Mouse (Mus musculus) heart, embryonic 14.5 days (tissue): ENCODE measurements around the gene Eva1b. TPM values are rescaled to one million over a fixed set of nuclear protein-coding genes. Genes with fewer than 3 reads are reported as not detected.
A peak's percentile ranks its signal among the peaks of the same experiment; 100 is the strongest.

ENCODE experiments used
- ATAC-seq: fragments of 200-750 bp; cut with Nextera tagmentation; 2 replicates; pipeline ENCODE4 v1.8.0; 2017; ENCODE audit warnings: low read depth, moderate TSS enrichment; ENCODE audit not compliant: insufficient number of reproducible peaks, insufficient read depth, low FRiP score
- H3K27ac ChIP-seq, 2 experiments: fragments of 200-500 bp in 1 of 2; fragments of 300-500 bp in 1 of 2; sonication (generic) in 1 of 2; replicated peaks in 1 of 2; 2 replicates each; pipeline ENCODE4 v1.5.1; 2012 to 2014; ENCODE audit warnings: low read depth in 2 of 2, low read length in 2 of 2, control low read depth in 1 of 2, mild to moderate bottlenecking in 1 of 2, mixed read lengths in 1 of 2; ENCODE audit not compliant: control insufficient read depth in 1 of 2, insufficient read depth in 1 of 2
- H3K27me3 ChIP-seq: fragments of 300-500 bp; sonication (generic); 2 replicates; pipeline ENCODE4 v1.6.1; 2014; ENCODE audit warnings: mild to moderate bottlenecking, low read length, control low read depth; ENCODE audit not compliant: control insufficient read depth, insufficient read depth
- H3K36me3 ChIP-seq: fragments of 300-500 bp; sonication (generic); 2 replicates; pipeline ENCODE4 v1.6.1; 2014; ENCODE audit warnings: mild to moderate bottlenecking, control low read depth, low read length, mixed read lengths; ENCODE audit not compliant: control insufficient read depth, insufficient read depth
- H3K4me1 ChIP-seq, 2 experiments: fragments of 200-500 bp in 1 of 2; fragments of 300-500 bp in 1 of 2; sonication (generic) in 1 of 2; 2 replicates each; pipeline ENCODE4 v1.6.1; 2012 to 2014; ENCODE audit warnings: low read length in 2 of 2, control low read depth in 1 of 2, mixed read lengths in 1 of 2; ENCODE audit not compliant: control insufficient read depth in 2 of 2, insufficient read depth in 2 of 2
- H3K4me2 ChIP-seq: fragments of 300-500 bp; sonication (generic); 2 replicates; pipeline ENCODE4 v1.6.1; 2014; ENCODE audit warnings: mild to moderate bottlenecking, low read length
- H3K4me3 ChIP-seq, 2 experiments: fragments of 200-500 bp in 1 of 2; fragments of 300-500 bp in 1 of 2; sonication (generic) in 1 of 2; 2 replicates each; pipeline ENCODE4 v1.5.1; 2012 to 2014; ENCODE audit warnings: low read length in 2 of 2, mild to moderate bottlenecking in 2 of 2, control low read depth in 1 of 2, low read depth in 1 of 2, moderate library complexity in 1 of 2; ENCODE audit not compliant: control insufficient read depth in 1 of 2, insufficient read depth in 1 of 2
- H3K9ac ChIP-seq: fragments of 300-500 bp; sonication (generic); 2 replicates; pipeline ENCODE4 v1.6.1; 2014; ENCODE audit warnings: mild to moderate bottlenecking, low read length
- H3K9me3 ChIP-seq: fragments of 300-500 bp; sonication (generic); 2 replicates; pipeline ENCODE4 v1.6.1; 2016; ENCODE audit warnings: low read length, control low read depth; ENCODE audit not compliant: control insufficient read depth
- WGBS: fragments of 180-500 bp; shearing (Covaris S2); extraction: QIAGEN DNeasy Blood & Tissue Kit; methylation state at CpG from one replicate; pipeline ENCODE4 v1.1.7; 2014; 5-methylcytosine and 5-hydroxymethylcytosine counted together
- polyA plus RNA-seq: library from polyadenylated mRNA; unstranded; fragments of >200 nt; fragmentation: Nextera tagmentation; extraction: Ambion mirVana; gene quantifications from 2 replicates; pipeline ENCODE4 v1.2.1, GENCODE M21; 2014

Eva1b gene
- polyA plus RNA-seq, 1 experiment from 2014 or later = 33.9 TPM

- Histone ChIP-seq H3K4me2 (no peak overlapping the region), H3K9me3 (peaks cover 7% of the 10 kb centered on the region; the same call in 1 of the 2 replicates), H3K36me3 (peaks cover 34% of the 10 kb centered on the region), H3K27ac (no peak overlapping the region), H3K27me3 (no peaks in the 10 kb centered on the region), H3K4me3 (no peak overlapping the region), H3K9ac (no peak overlapping the region), H3K4me1 (peaks cover 4 to 12% of the 10 kb centered on the region in 2 experiments; a peak in 3 of 4 replicates)
- WGBS = 88% methylated on average over 5 of the region's 5 CpGs
- no peak for ATAC-seq
Measured at GRCm38 (mm10) chr4:126120052-126120451, 27.5 kb upstream of the Eva1b start.

- Histone ChIP-seq H3K9me3 (peaks cover 7% of the 10 kb centered on the region; the same call in 1 of the 2 replicates), H3K4me1 (peaks cover 4 to 12% of the 10 kb centered on the region in 2 experiments; a peak in 3 of 4 replicates), H3K4me2 (no peak overlapping the region), H3K27me3 (no peaks in the 10 kb centered on the region), H3K4me3 (no peak overlapping the region), H3K36me3 (peaks cover 39% of the 10 kb centered on the region), H3K27ac (no peak overlapping the region), H3K9ac (no peak overlapping the region)
- ATAC-seq = no peak
- 91% methylated on average over 2 of the region's 2 CpGs for WGBS
Measured at GRCm38 (mm10) chr4:126120506-126120905, 27.0 kb upstream of the Eva1b start.

DNA sequence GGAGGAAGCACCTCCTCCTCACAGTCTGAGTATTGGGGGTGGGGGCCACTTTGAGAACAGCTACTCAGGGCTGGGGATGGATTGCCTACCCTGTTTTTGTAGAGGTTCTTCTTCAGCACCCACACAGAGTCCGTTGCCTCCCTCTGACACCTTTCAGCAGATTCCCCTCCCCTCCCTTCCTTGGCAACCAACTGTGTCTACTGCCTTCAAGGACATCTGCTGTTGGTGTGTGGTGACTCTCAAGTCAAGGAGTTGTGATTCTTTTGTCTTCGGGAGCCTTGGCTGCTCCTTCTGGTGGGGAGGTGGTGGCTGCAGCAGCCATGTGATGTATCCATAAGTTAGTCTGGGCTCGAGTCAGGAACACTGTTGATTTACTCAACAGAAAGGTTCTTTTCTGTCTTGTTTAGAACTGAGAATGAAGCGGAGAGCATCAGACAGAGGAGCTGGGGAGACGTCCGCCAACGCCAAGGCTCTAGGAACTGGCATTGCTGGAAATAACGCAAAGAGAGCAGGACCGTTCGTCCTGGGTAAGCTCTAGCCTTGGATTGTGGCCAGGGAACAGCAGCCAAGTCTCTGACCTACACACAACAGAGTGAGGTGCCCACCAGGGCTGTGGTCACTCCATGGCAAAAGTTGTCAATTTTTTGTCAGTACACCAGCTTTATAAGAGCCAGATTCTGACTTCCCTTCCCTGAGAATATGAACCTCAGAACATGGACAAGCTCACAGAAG is 24.1 kb upstream of the Eva1b start:
- Histone ChIP-seq H3K36me3 (peaks cover 59% of the 10 kb centered on the region), H3K9me3 (peaks cover 7% of the 10 kb centered on the region; the same call in 1 of the 2 replicates), H3K27ac (no peak overlapping the region), H3K9ac (no peak overlapping the region; the same call in 1 of the 2 replicates), H3K4me2 (no peak overlapping the region), H3K27me3 (no peaks in the 10 kb centered on the region), H3K4me3 (no peak overlapping the region), H3K4me1 (peaks cover 4 to 6% of the 10 kb centered on the region in 2 experiments; a peak in 3 of 4 replicates)
- ATAC-seq = no peak
- WGBS = 66% methylated on average over 10 of the region's 10 CpGs

DNA sequence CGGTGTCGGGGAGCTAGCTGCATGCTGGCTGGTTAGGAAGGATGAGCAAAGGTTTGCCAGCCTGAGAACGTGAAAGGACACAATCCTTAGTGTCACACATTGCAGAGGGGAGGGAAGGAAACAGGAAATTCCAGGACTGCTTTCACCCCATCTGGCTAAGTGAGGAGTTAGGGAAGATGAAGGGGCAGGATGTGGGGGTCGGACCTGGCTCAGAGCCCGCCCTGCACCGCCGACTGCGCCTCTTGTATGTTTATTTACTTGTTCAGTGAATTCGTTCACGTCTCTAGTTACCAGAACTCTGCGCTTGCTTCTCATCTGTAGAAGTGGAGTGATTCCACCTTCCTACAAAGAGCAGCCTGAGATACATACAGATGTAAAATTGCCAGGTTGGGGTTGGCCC is 17.0 kb upstream of the Eva1b start:
- Histone ChIP-seq H3K9ac (no peak overlapping the region), H3K4me2 (0 out of 2 replicates have a peak overlapping the region, but pooled peaks have one; percentile 6), H3K9me3 (no peaks in the 10 kb centered on the region), H3K36me3 (peaks cover 74% of the 10 kb centered on the region), H3K27ac (peak overlapping the region; percentile 23 to 69), H3K27me3 (no peaks in the 10 kb centered on the region), H3K4me3 (no peak overlapping the region), H3K4me1 (peaks cover 17 to 23% of the 10 kb centered on the region in 2 experiments; a peak in 3 of 4 replicates)
- WGBS = 67% methylated on average over 11 of the region's 11 CpGs
- no peak for ATAC-seq

DNA sequence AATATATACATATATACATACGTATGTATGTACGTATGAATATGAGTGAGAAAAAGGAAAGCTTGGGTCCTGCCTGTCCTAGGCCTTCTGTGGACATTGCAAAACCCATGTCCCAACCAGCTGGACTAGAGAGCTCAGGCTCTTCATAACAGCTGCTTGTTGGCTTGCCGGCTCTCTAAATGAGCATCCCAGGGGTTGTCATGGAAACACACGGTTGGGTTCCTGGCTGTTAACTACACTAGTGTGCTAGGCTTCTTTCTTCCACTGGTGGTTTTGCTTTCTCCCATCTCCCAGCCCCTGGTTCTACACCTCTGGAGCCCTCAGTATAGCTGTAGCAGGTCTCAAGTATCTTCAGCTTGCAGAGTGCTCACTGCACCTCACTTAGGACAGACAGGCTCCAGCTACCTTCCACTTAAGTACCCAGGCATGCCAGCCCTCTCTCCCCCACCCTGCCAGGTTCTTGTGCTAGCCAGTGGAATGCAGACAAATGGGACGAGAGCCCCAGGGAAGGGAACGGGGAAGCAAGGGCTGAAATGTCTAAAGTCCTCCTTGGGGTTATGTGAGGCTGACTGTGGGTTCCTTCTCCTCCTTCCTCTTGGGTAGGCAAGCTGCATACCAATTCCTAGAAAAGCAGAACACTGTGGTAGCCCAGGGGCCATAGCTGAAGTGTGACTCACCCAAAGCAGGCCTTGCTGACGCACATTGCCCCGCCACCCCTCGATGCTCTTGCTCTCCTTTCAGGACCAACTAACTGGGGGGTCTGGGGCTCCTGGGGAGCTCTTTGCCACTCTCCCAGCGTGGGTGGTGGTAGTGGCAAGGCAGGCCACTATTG is 16.0 kb upstream of the Eva1b start:
- Histone ChIP-seq H3K4me2 (no peak overlapping the region), H3K27ac (peak overlapping the region in 1 of 2 experiments; percentile 28; a peak in 1 of 4 replicates), H3K9me3 (no peaks in the 10 kb centered on the region), H3K36me3 (peaks cover 74% of the 10 kb centered on the region), H3K27me3 (no peaks in the 10 kb centered on the region), H3K4me1 (peaks cover 17 to 23% of the 10 kb centered on the region in 2 experiments; a peak in 3 of 4 replicates), H3K4me3 (no peak overlapping the region), H3K9ac (no peak overlapping the region)
- ATAC-seq = no peak; the same call in 1 of the 2 replicates
- WGBS = 49% methylated on average over 10 of the region's 10 CpGs

DNA sequence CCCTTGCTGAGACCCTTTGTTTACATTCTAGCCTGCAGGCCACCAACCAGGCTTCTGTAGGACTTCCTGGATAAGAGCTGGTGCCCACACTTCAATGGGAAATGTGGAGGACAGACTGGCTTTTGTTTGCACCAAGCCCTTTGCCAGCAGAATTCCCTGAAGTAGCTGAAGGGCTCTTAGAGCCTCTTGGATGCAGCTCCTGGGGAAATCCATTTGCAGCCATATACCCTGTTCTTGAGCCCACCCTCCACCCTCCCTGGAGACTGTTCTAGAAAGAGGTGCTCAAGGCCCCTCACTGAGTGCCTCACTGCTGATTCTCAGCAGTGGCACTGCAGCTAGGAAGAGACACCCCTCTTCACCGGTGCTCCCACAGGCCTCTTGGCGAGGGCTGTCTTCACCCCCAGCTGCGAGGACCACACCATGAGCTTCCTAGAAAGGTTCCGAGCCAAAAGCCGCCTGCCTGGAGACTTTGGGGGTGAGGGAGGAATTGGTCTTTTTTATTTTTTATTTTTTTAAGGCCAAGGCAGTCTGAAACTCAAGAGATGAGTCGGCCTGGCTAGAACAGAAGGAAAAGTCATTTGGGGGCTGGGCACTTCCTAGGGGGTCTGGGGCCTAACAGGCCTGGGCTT is 14.8 kb upstream of the Eva1b start:
- H3K27me3 ChIP-seq = no peaks in the 10 kb centered on the region
- peaks cover 75% of the 10 kb centered on the region for H3K36me3 ChIP-seq
- H3K4me2 ChIP-seq = no peak overlapping the region
- ATAC-seq = no peak
- H3K27ac ChIP-seq = 0 out of 4 replicates have a peak overlapping the region, but pooled peaks of 1 of the 2 experiments have one; percentile 7
- H3K4me1 ChIP-seq = peaks cover 17 to 23% of the 10 kb centered on the region in 2 experiments; a peak in 3 of 4 replicates
- no peaks in the 10 kb centered on the region for H3K9me3 ChIP-seq
- H3K4me3 ChIP-seq = no peak overlapping the region
- WGBS = 80% methylated on average over 6 of the region's 6 CpGs
- no peak overlapping the region for H3K9ac ChIP-seq

- Histone ChIP-seq H3K4me3 (no peak overlapping the region), H3K9ac (no peak overlapping the region), H3K9me3 (no peaks in the 10 kb centered on the region), H3K4me2 (no peak overlapping the region), H3K4me1 (peaks cover 17 to 23% of the 10 kb centered on the region in 2 experiments; a peak in 3 of 4 replicates), H3K27me3 (no peaks in the 10 kb centered on the region), H3K36me3 (peaks cover 75% of the 10 kb centered on the region), H3K27ac (no peak overlapping the region)
- ATAC-seq = no peak
- 91% methylated on average over 4 of the region's 4 CpGs for WGBS
Measured at GRCm38 (mm10) chr4:126134236-126134635, 13.3 kb upstream of the Eva1b start.
